Mouse (Mus musculus) lung, postnatal 0 days (tissue): ENCODE results near the gene Prkch.

Experiments
- CTCF ChIP-seq: IDR thresholded peaks from 2 replicates; pipeline ENCODE4 v1.5.1; 2016; ENCODE audit warnings: antibody characterized with exemption, mild to moderate bottlenecking
- EP300 ChIP-seq: IDR thresholded peaks from 2 replicates; pipeline ENCODE4 v1.6.1; 2016; ENCODE audit warnings: antibody characterized with exemption, mild to moderate bottlenecking, control low read depth

GRCm38 (mm10) chr12:73776401-73776945, 191.9 kb downstream of the Prkch start:
- TF ChIP-seq CTCF (no peak), EP300 (no peak)
